Mouse (Mus musculus) kidney, adult 2 months (tissue): ENCODE measurements around the gene Kxd1.

Experiments
- CTCF ChIP-seq: fragments of 200-500 bp; conservative IDR thresholded peaks from 2 replicates; pipeline ENCODE4 v1.5.1; 2011; ENCODE audit warnings: low read depth, mild to moderate bottlenecking, control low read depth, low read length, moderate library complexity, mixed read lengths; ENCODE audit not compliant: insufficient read depth, insufficient read length
- POLR2A ChIP-seq: fragments of 200-500 bp; IDR thresholded peaks from one replicate; pipeline ENCODE4 v1.6.1; 2011; ENCODE audit warnings: low read depth, low read length, control low read depth

GRCm38 (mm10) chr8:70505698-70506327, 21.9 kb downstream of the Kxd1 start:
- no peak for TF ChIP-seq CTCF
- TF ChIP-seq POLR2A: no peak
